Mouse (Mus musculus): ENCODE results near the gene Mis18a.
A peak's percentile ranks its signal among the peaks of the same experiment; 100 is the strongest.

The Mis18a gene

GRCm38 (mm10) chr16:90727233-90728115, at the start of gene Mis18a:
Gene Mis18a (minus strand): TSS chr16:90727404.
- peak; percentile 95 for DNase-seq (ENCODE audit: low spot score)

- no peak for DNase-seq (ENCODE audit: low spot score)
These were observed 48.8 kb upstream of the Mis18a start for GRCm38 (mm10) chr16:90775946-90776520.

GRCm38 (mm10) chr16:90774646-90775045, 47.4 kb upstream of the Mis18a start:
- no peak for DNase-seq (ENCODE audit: low spot score)

GRCm38 (mm10) chr16:90774216-90774615, 47.0 kb upstream of the Mis18a start:
- DNase-seq (ENCODE audit: low spot score): no peak

- no peak for DNase-seq (ENCODE audit: low spot score)
These were observed 39.8 kb upstream of the Mis18a start for GRCm38 (mm10) chr16:90766919-90767454.

GRCm38 (mm10) chr16:90765195-90765877, 38.1 kb upstream of the Mis18a start:
- no peak for DNase-seq (ENCODE audit: low spot score)

- DNase-seq (ENCODE audit: low spot score): no peak
These were observed 33.3 kb upstream of the Mis18a start for GRCm38 (mm10) chr16:90760515-90760914.

- no peak for DNase-seq (ENCODE audit: low spot score)
These were observed 32.1 kb upstream of the Mis18a start for GRCm38 (mm10) chr16:90759335-90759734.

GRCm38 (mm10) chr16:90753386-90753941, 26.3 kb upstream of the Mis18a start:
- no peak for DNase-seq (ENCODE audit: low spot score)

GRCm38 (mm10) chr16:90748169-90748568, 21.0 kb upstream of the Mis18a start:
- DNase-seq (ENCODE audit: low spot score): no peak

- DNase-seq (ENCODE audit: low spot score): peak; percentile 10
These were observed 19.9 kb upstream of the Mis18a start for GRCm38 (mm10) chr16:90747143-90747542.

- no peak for DNase-seq (ENCODE audit: low spot score)
These were observed 11.1 kb upstream of the Mis18a start, which contains the start of gene Mrap for GRCm38 (mm10) chr16:90738092-90738956. Gene Mrap (plus strand): TSS chr16:90738207.

GRCm38 (mm10) chr16:90736672-90737270, 9.6 kb upstream of the Mis18a start:
- no peak for DNase-seq (ENCODE audit: low spot score)

- DNase-seq (ENCODE audit: low spot score): no peak
These were observed 8.4 kb upstream of the Mis18a start for GRCm38 (mm10) chr16:90735611-90736010.

GRCm38 (mm10) chr16:90726600-90727227, 490 bp downstream of the Mis18a start:
- no peak for DNase-seq (ENCODE audit: low spot score)

GRCm38 (mm10) chr16:90724051-90724450, 3.2 kb downstream of the Mis18a start:
- DNase-seq (ENCODE audit: low spot score): no peak

GRCm38 (mm10) chr16:90710313-90710712, 16.9 kb downstream of the Mis18a start:
- no peak for DNase-seq (ENCODE audit: low spot score)

- DNase-seq (ENCODE audit: low spot score): peak; percentile 77
These were observed 17.4 kb downstream of the Mis18a start for GRCm38 (mm10) chr16:90709711-90710289.

- DNase-seq (ENCODE audit: low spot score): no peak
These were observed 20.9 kb downstream of the Mis18a start for GRCm38 (mm10) chr16:90706279-90706678.
